Mouse (Mus musculus) testis, adult 2 months (tissue): ENCODE measurements around the gene Tmc8.

Source experiments
- CTCF ChIP-seq: fragments of 200-500 bp; IDR thresholded peaks from 2 replicates; pipeline ENCODE4 v1.5.1; 2012; ENCODE audit warnings: low read depth, mild to moderate bottlenecking, inconsistent platforms, low read length, moderate library complexity; ENCODE audit not compliant: control insufficient read depth, insufficient read depth, insufficient replicate concordance
- POLR2A ChIP-seq: fragments of 200-500 bp; IDR thresholded peaks from 2 replicates; pipeline ENCODE4 v1.6.1; 2012; ENCODE audit warnings: low read depth, mild to moderate bottlenecking, inconsistent platforms, low read length, moderate library complexity; ENCODE audit not compliant: control insufficient read depth

DNA sequence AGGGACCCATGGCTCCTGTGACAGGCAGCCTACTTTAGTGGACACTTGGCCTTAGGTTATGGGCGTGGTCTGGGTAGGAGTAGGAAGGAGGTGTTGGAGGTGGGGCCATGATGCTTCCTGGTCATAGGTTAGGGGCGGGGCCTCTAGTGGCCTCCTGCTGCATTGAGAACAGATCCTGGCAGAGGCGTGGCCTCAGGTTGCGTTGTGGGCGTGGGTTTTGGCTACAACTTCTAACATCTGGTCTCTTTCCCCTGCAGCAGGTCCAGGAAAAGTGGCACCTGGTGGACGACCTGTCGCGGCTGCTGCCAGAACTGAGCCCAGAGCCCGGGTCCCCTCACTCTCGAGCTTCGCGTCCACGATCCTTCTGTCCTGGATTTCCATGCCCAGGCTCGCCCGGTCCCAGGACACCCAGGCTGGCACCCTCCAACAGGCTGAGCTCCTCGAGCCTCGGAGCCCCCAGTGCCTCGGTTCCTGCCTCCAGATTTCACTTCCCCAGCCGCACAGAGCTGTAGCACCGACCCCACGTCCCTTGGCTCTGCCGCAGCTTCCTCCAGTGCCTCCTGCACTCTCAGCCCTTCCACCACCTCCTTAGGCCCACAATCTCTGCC, 10.5 kb downstream of the Tmc8 start:
- TF ChIP-seq POLR2A (no peak), CTCF (no peak)
